Mouse (Mus musculus) right cerebral cortex, postnatal 25 days (tissue): Measurements from ENCODE around the gene Zbtb16.

ENCODE experiments used
- DNase-seq: peaks from one replicate; pipeline ENCODE4 v3.0.0; 2022

Gene Zbtb16

GRCm38 (mm10) chr9:48824533-48825130 lies 11.4 kb downstream of the Zbtb16 start:
- DNase-seq: no peak

GRCm38 (mm10) chr9:48823851-48824250 lies 12.2 kb downstream of the Zbtb16 start:
- DNase-seq: no peak

- DNase-seq: no peak
Observed at GRCm38 (mm10) chr9:48823319-48823705, 12.7 kb downstream of the Zbtb16 start.

GRCm38 (mm10) chr9:48822586-48823318 lies 13.3 kb downstream of the Zbtb16 start:
- DNase-seq: no peak

- no peak for DNase-seq
Observed at GRCm38 (mm10) chr9:48821916-48822585, 14.0 kb downstream of the Zbtb16 start.

- no peak for DNase-seq
Observed at GRCm38 (mm10) chr9:48821431-48821830, 14.6 kb downstream of the Zbtb16 start.

GRCm38 (mm10) chr9:48820791-48821190 lies 15.2 kb downstream of the Zbtb16 start:
- DNase-seq: no peak

- DNase-seq: no peak
Observed at GRCm38 (mm10) chr9:48819695-48820094, 16.3 kb downstream of the Zbtb16 start.

GRCm38 (mm10) chr9:48819137-48819536 lies 16.9 kb downstream of the Zbtb16 start:
- no peak for DNase-seq

GRCm38 (mm10) chr9:48817907-48818306 lies 18.1 kb downstream of the Zbtb16 start:
- DNase-seq: no peak

- no peak for DNase-seq
Observed at GRCm38 (mm10) chr9:48817399-48817793, 18.6 kb downstream of the Zbtb16 start.

- no peak for DNase-seq
Observed at GRCm38 (mm10) chr9:48816678-48817398, 19.2 kb downstream of the Zbtb16 start.

GRCm38 (mm10) chr9:48816157-48816556 lies 19.9 kb downstream of the Zbtb16 start:
- DNase-seq: no peak

- no peak for DNase-seq
Observed at GRCm38 (mm10) chr9:48814881-48815495, 21.0 kb downstream of the Zbtb16 start.

GRCm38 (mm10) chr9:48813960-48814880 lies 21.8 kb downstream of the Zbtb16 start:
- DNase-seq: no peak

- DNase-seq: no peak
Observed at GRCm38 (mm10) chr9:48812352-48812751, 23.7 kb downstream of the Zbtb16 start.

- DNase-seq: no peak
Observed at GRCm38 (mm10) chr9:48806591-48806990, 29.4 kb downstream of the Zbtb16 start.

- DNase-seq: no peak
Observed at GRCm38 (mm10) chr9:48805850-48806249, 30.2 kb downstream of the Zbtb16 start.

GRCm38 (mm10) chr9:48804509-48804908 lies 31.5 kb downstream of the Zbtb16 start:
- DNase-seq: no peak

GRCm38 (mm10) chr9:48803460-48804240 lies 32.4 kb downstream of the Zbtb16 start:
- peak; percentile 76 for DNase-seq

GRCm38 (mm10) chr9:48802374-48802773 lies 33.6 kb downstream of the Zbtb16 start:
- no peak for DNase-seq
